In genomic region chr3:87993436-87993835, GRCm38 (mm10) we compare ENCODE assay signal across 13 mouse cellular contexts. TPM values are rescaled to one million over a fixed set of nuclear protein-coding genes. Genes with fewer than 3 reads are reported as not detected.
A peak's percentile ranks its signal among the peaks of the same experiment; 100 is the strongest.
DNase-seq lines count a peak whose midpoint lies in the region; ATAC-seq lines count a peak whose summit lies in the region.
"Had no signal": no experiment of that assay in that cellular context is flagged by ENCODE, and none has a peak within 500 bp of the region (broad histone marks: within the 10 kb centered on the region; RNA-seq: fewer than 3 reads in every experiment).

No protein-coding gene starts in this region.

- ATAC-seq in forebrain, embryonic 11.5 days (replicated peaks; ENCODE audit: low FRiP score) = no peak
- no peak for ATAC-seq in forebrain, embryonic 14.5 days
- no peak for ATAC-seq in midbrain, embryonic 14.5 days (ENCODE audit: low FRiP score, low TSS enrichment)
- no peak for ATAC-seq in midbrain, embryonic 15.5 days (replicated peaks)
- ATAC-seq in hindbrain, embryonic 12.5 days (ENCODE audit: low FRiP score) = no peak
- ATAC-seq: Patski had no signal

- peaks cover 51% of the 10 kb centered on the region for H3K27me3 ChIP-seq in forebrain, embryonic 11.5 days (ENCODE audit: control insufficient read depth, insufficient read depth, low read length)
- peaks cover 47% of the 10 kb centered on the region for H3K27me3 ChIP-seq in forebrain, embryonic 14.5 days (replicated peaks; ENCODE audit: control insufficient read depth, insufficient read depth, low read length)
- H3K27me3 ChIP-seq in midbrain, embryonic 14.5 days (ENCODE audit: control insufficient read depth, insufficient read depth, low read length) = peaks cover 48% of the 10 kb centered on the region
- peaks cover 74% of the 10 kb centered on the region for H3K27me3 ChIP-seq in midbrain, embryonic 15.5 days (replicated peaks)
- H3K27me3 ChIP-seq in embryonic facial prominence, embryonic 10.5 days (replicated peaks; ENCODE audit: low read depth, poor library complexity, severe bottlenecking) = peaks cover 100% of the 10 kb centered on the region
- H3K27me3 ChIP-seq in hindbrain, embryonic 12.5 days = peaks cover 96% of the 10 kb centered on the region

- H3K4me2 ChIP-seq in forebrain, embryonic 11.5 days (ENCODE audit: low read depth, low read length, severe bottlenecking) = no peak overlapping the region
- H3K4me2 ChIP-seq in forebrain, embryonic 14.5 days (ENCODE audit: low read length) = no peak overlapping the region
- H3K4me2 ChIP-seq in midbrain, embryonic 14.5 days (ENCODE audit: low read length) = no peak overlapping the region
- no peak overlapping the region for H3K4me2 ChIP-seq in midbrain, embryonic 15.5 days
- no peak overlapping the region for H3K4me2 ChIP-seq in hindbrain, embryonic 12.5 days (replicated peaks)
- H3K4me2 ChIP-seq: embryonic facial prominence, embryonic 12.5 days; liver, embryonic 15.5 days had no signal

- H3K4me3 ChIP-seq in forebrain, embryonic 11.5 days (ENCODE audit: low read depth, low read length) = no peak overlapping the region
- H3K4me3 ChIP-seq in forebrain, embryonic 14.5 days (ENCODE audit: low read depth, low read length) = no peak overlapping the region
- H3K4me3 ChIP-seq in midbrain, embryonic 14.5 days (replicated peaks; ENCODE audit: low read depth, low read length) = no peak overlapping the region
- no peak overlapping the region for H3K4me3 ChIP-seq in midbrain, embryonic 15.5 days
- no peak overlapping the region for H3K4me3 ChIP-seq in embryonic facial prominence, embryonic 10.5 days
- no peak overlapping the region for H3K4me3 ChIP-seq in hindbrain, embryonic 12.5 days
- H3K4me3 ChIP-seq: embryonic facial prominence, embryonic 12.5 days; heart, embryonic 10.5 days; liver, embryonic 15.5 days had no signal

- H3K9me3 ChIP-seq in forebrain, embryonic 11.5 days (ENCODE audit: control insufficient read depth, low read length) = no peaks in the 10 kb centered on the region
- H3K9me3 ChIP-seq in forebrain, embryonic 14.5 days (replicated peaks; ENCODE audit: control insufficient read depth, low read length) = no peaks in the 10 kb centered on the region
- H3K9me3 ChIP-seq in midbrain, embryonic 14.5 days (ENCODE audit: control insufficient read depth, low read length) = no peaks in the 10 kb centered on the region
- H3K9me3 ChIP-seq in midbrain, embryonic 15.5 days = no peaks in the 10 kb centered on the region
- H3K9me3 ChIP-seq in embryonic facial prominence, embryonic 10.5 days = no peaks in the 10 kb centered on the region
- H3K9me3 ChIP-seq in hindbrain, embryonic 12.5 days (replicated peaks) = no peaks in the 10 kb centered on the region
- H3K9me3 ChIP-seq: embryonic facial prominence, embryonic 12.5 days; heart, embryonic 10.5 days; liver, embryonic 15.5 days had no signal

- no peak overlapping the region for H3K9ac ChIP-seq in forebrain, embryonic 11.5 days (ENCODE audit: low read length)
- no peak overlapping the region for H3K9ac ChIP-seq in forebrain, embryonic 14.5 days (ENCODE audit: low read length)
- H3K9ac ChIP-seq in midbrain, embryonic 14.5 days (replicated peaks; ENCODE audit: low read length) = no peak overlapping the region
- H3K9ac ChIP-seq in midbrain, embryonic 15.5 days = no peak overlapping the region
- no peak overlapping the region for H3K9ac ChIP-seq in hindbrain, embryonic 12.5 days
- H3K9ac ChIP-seq: embryonic facial prominence, embryonic 12.5 days; liver, embryonic 15.5 days had no signal

- H3K27ac ChIP-seq in forebrain, embryonic 11.5 days (ENCODE audit: low read depth, low read length) = no peak overlapping the region
- H3K27ac ChIP-seq in forebrain, embryonic 14.5 days (ENCODE audit: low read depth, low read length) = no peak overlapping the region
- no peak overlapping the region for H3K27ac ChIP-seq in midbrain, embryonic 14.5 days (replicated peaks; ENCODE audit: low read depth, low read length)
- H3K27ac ChIP-seq in midbrain, embryonic 15.5 days = no peak overlapping the region
- no peak overlapping the region for H3K27ac ChIP-seq in embryonic facial prominence, embryonic 10.5 days (replicated peaks)
- H3K27ac ChIP-seq in hindbrain, embryonic 12.5 days = no peak overlapping the region
- H3K27ac ChIP-seq: embryonic facial prominence, embryonic 12.5 days; heart, embryonic 10.5 days; liver, embryonic 15.5 days had no signal

- WGBS in forebrain, embryonic 11.5 days = under 1% methylated on average over 6 of the region's 6 CpGs
- WGBS in forebrain, embryonic 14.5 days = 5% methylated on average over 5 of the region's 6 CpGs
- 3% methylated on average over 6 of the region's 6 CpGs for WGBS in midbrain, embryonic 14.5 days
- WGBS in midbrain, embryonic 15.5 days = 4% methylated on average over 5 of the region's 6 CpGs
- 0% methylated on average over 6 of the region's 6 CpGs for WGBS in embryonic facial prominence, embryonic 10.5 days
- WGBS in hindbrain, embryonic 12.5 days = 2% methylated on average over 5 of the region's 6 CpGs

- DNase-seq in forebrain, embryonic 11.5 days (ENCODE audit: low spot score) = peak; percentile 85
- no peak for DNase-seq in forebrain, embryonic 14.5 days (ENCODE audit: low spot score)
- peak; percentile 37 for DNase-seq in midbrain, embryonic 14.5 days
- DNase-seq in embryonic facial prominence, embryonic 10.5 days (ENCODE audit: low spot score) = peak; percentile 88
- peak; percentile 59 for DNase-seq in thymus, postnatal 0 days (ENCODE audit: low spot score)
- no peak for DNase-seq in left cerebral cortex, adult 8-10 months (ENCODE audit: low spot score in 2 of 2)
- DNase-seq: right cerebral cortex, adult 18-20 months had no signal

- H3K36me3 ChIP-seq in forebrain, embryonic 11.5 days (ENCODE audit: control insufficient read depth, insufficient read depth, low read length) = no peaks in the 10 kb centered on the region
- H3K36me3 ChIP-seq in forebrain, embryonic 14.5 days (ENCODE audit: control insufficient read depth, insufficient read depth, low read length) = no peaks in the 10 kb centered on the region
- no peaks in the 10 kb centered on the region for H3K36me3 ChIP-seq in midbrain, embryonic 14.5 days (ENCODE audit: control insufficient read depth, insufficient read depth, low read length)
- H3K36me3 ChIP-seq in midbrain, embryonic 15.5 days (replicated peaks) = no peaks in the 10 kb centered on the region
- H3K36me3 ChIP-seq in embryonic facial prominence, embryonic 10.5 days (replicated peaks) = no peaks in the 10 kb centered on the region
- H3K36me3 ChIP-seq in hindbrain, embryonic 12.5 days = no peaks in the 10 kb centered on the region
- H3K36me3 ChIP-seq: embryonic facial prominence, embryonic 12.5 days; heart, embryonic 10.5 days; liver, embryonic 15.5 days had no signal

- peaks cover 9% of the 10 kb centered on the region for H3K4me1 ChIP-seq in forebrain, embryonic 11.5 days (replicated peaks; ENCODE audit: control insufficient read depth, insufficient read depth, low read length)
- H3K4me1 ChIP-seq in forebrain, embryonic 14.5 days (ENCODE audit: control insufficient read depth, insufficient read depth, low read length) = peaks cover 8% of the 10 kb centered on the region
- peaks cover 4% of the 10 kb centered on the region; the same call in 1 of the 2 replicates for H3K4me1 ChIP-seq in midbrain, embryonic 14.5 days (ENCODE audit: control insufficient read depth, insufficient read depth, low read length)
- H3K4me1 ChIP-seq in midbrain, embryonic 15.5 days = peaks cover 13% of the 10 kb centered on the region
- peaks cover 45% of the 10 kb centered on the region for H3K4me1 ChIP-seq in embryonic facial prominence, embryonic 10.5 days
- H3K4me1 ChIP-seq in hindbrain, embryonic 12.5 days = peaks cover 12% of the 10 kb centered on the region

RNA-seq across cellular contexts. Expression of gene Bcan, which starts 6.6 kb away (rescaled TPM):
- 0.52 and 0.72 TPM in 2 replicates for polyA plus RNA-seq in forebrain, embryonic 11.5 days (2014; fragmentation: Nextera tagmentation; extraction: Ambion mirVana)
- polyA plus RNA-seq in forebrain, embryonic 14.5 days (2014; fragmentation: Nextera tagmentation; extraction: Ambion mirVana) = 13.5 and 21.9 TPM in 2 replicates
- 34.3 and 49.7 TPM in 2 replicates for polyA plus RNA-seq in midbrain, embryonic 14.5 days (2014; fragmentation: Nextera tagmentation; extraction: Ambion mirVana)
- polyA plus RNA-seq in midbrain, embryonic 15.5 days (2015; fragmentation: Nextera tagmentation; extraction: Ambion mirVana) = 53.4 and 62.8 TPM in 2 replicates
- 0.32 and 0.41 TPM in 2 replicates for polyA plus RNA-seq in embryonic facial prominence, embryonic 10.5 days (2016; fragmentation: Nextera tagmentation; extraction: Ambion mirVana)
- polyA plus RNA-seq in thymus, postnatal 0 days (2015; fragmentation: Nextera tagmentation; extraction: Ambion mirVana) = 0.23 and 0.27 TPM in 2 replicates
- polyA plus RNA-seq in hindbrain, embryonic 12.5 days (2016; fragmentation: Nextera tagmentation; extraction: Ambion mirVana) = 1.7 and 1.9 TPM in 2 replicates
- total RNA-seq in left cerebral cortex, adult 8-10 months (2022) = 100 to 1,000 TPM; 230 to 238 (median 233) TPM

RNA-seq across cellular contexts. Expression of gene Nes, which starts 22.6 kb away (rescaled TPM):
- polyA plus RNA-seq in forebrain, embryonic 11.5 days (2014; fragmentation: Nextera tagmentation; extraction: Ambion mirVana) = 92.0 and 99.9 TPM in 2 replicates
- 23.1 and 27.8 TPM in 2 replicates for polyA plus RNA-seq in forebrain, embryonic 14.5 days (2014; fragmentation: Nextera tagmentation; extraction: Ambion mirVana)
- polyA plus RNA-seq in midbrain, embryonic 14.5 days (2014; fragmentation: Nextera tagmentation; extraction: Ambion mirVana) = 19.0 and 28.8 TPM in 2 replicates
- 33.0 and 40.7 TPM in 2 replicates for polyA plus RNA-seq in midbrain, embryonic 15.5 days (2015; fragmentation: Nextera tagmentation; extraction: Ambion mirVana)
- 35.3 and 46.2 TPM in 2 replicates for polyA plus RNA-seq in embryonic facial prominence, embryonic 10.5 days (2016; fragmentation: Nextera tagmentation; extraction: Ambion mirVana)
- 3.2 and 4.5 TPM in 2 replicates for polyA plus RNA-seq in thymus, postnatal 0 days (2015; fragmentation: Nextera tagmentation; extraction: Ambion mirVana)
- polyA plus RNA-seq in hindbrain, embryonic 12.5 days (2016; fragmentation: Nextera tagmentation; extraction: Ambion mirVana) = 136 and 153 TPM in 2 replicates
- total RNA-seq in left cerebral cortex, adult 8-10 months (2022) = 1 to 10 TPM; 4.0 to 5.5 (median 5.2) TPM

RNA-seq across cellular contexts. Expression of gene Hapln2, which starts 33.9 kb away (rescaled TPM):
- 0.27 and 0.39 TPM in 2 replicates for polyA plus RNA-seq in forebrain, embryonic 11.5 days (2014; fragmentation: Nextera tagmentation; extraction: Ambion mirVana)
- polyA plus RNA-seq in forebrain, embryonic 14.5 days (2014; fragmentation: Nextera tagmentation; extraction: Ambion mirVana) = 0.52 TPM in 1 of 2 replicates, not detected in the other
- 0.47 and 0.57 TPM in 2 replicates for polyA plus RNA-seq in midbrain, embryonic 14.5 days (2014; fragmentation: Nextera tagmentation; extraction: Ambion mirVana)
- polyA plus RNA-seq in midbrain, embryonic 15.5 days (2015; fragmentation: Nextera tagmentation; extraction: Ambion mirVana) = 0.71 and 0.82 TPM in 2 replicates
- polyA plus RNA-seq in embryonic facial prominence, embryonic 10.5 days (2016; fragmentation: Nextera tagmentation; extraction: Ambion mirVana) = not detected in 2 replicates
- polyA plus RNA-seq in thymus, postnatal 0 days (2015; fragmentation: Nextera tagmentation; extraction: Ambion mirVana) = 0.16 TPM in 1 of 2 replicates, not detected in the other
- polyA plus RNA-seq in hindbrain, embryonic 12.5 days (2016; fragmentation: Nextera tagmentation; extraction: Ambion mirVana) = 0.30 and 0.33 TPM in 2 replicates
- 10 to 100 TPM; 23.0 to 35.7 (median 32.1) TPM for total RNA-seq in left cerebral cortex, adult 8-10 months (2022)
- polyA plus RNA-seq: liver, embryonic 15.5 days had no signal

RNA-seq across cellular contexts. Expression of gene Crabp2, which starts 45.0 kb away (rescaled TPM):
- polyA plus RNA-seq in forebrain, embryonic 11.5 days (2014; fragmentation: Nextera tagmentation; extraction: Ambion mirVana) = 409 and 417 TPM in 2 replicates
- polyA plus RNA-seq in forebrain, embryonic 14.5 days (2014; fragmentation: Nextera tagmentation; extraction: Ambion mirVana) = 32.8 and 35.9 TPM in 2 replicates
- polyA plus RNA-seq in midbrain, embryonic 14.5 days (2014; fragmentation: Nextera tagmentation; extraction: Ambion mirVana) = 28.3 and 42.4 TPM in 2 replicates
- polyA plus RNA-seq in midbrain, embryonic 15.5 days (2015; fragmentation: Nextera tagmentation; extraction: Ambion mirVana) = 44.8 and 52.1 TPM in 2 replicates
- 686 and 800 TPM in 2 replicates for polyA plus RNA-seq in embryonic facial prominence, embryonic 10.5 days (2016; fragmentation: Nextera tagmentation; extraction: Ambion mirVana)
- 35.5 and 38.1 TPM in 2 replicates for polyA plus RNA-seq in thymus, postnatal 0 days (2015; fragmentation: Nextera tagmentation; extraction: Ambion mirVana)
- polyA plus RNA-seq in hindbrain, embryonic 12.5 days (2016; fragmentation: Nextera tagmentation; extraction: Ambion mirVana) = 384 and 396 TPM in 2 replicates
- total RNA-seq in left cerebral cortex, adult 8-10 months (2022) = 1 to 10 TPM; 4.9 to 6.5 (median 5.9) TPM

RNA-seq across cellular contexts. Expression of gene Gpatch4, which starts 49.5 kb away (rescaled TPM):
- 32.8 and 39.0 TPM in 2 replicates for polyA plus RNA-seq in forebrain, embryonic 11.5 days (2014; fragmentation: Nextera tagmentation; extraction: Ambion mirVana)
- 22.9 and 25.2 TPM in 2 replicates for polyA plus RNA-seq in forebrain, embryonic 14.5 days (2014; fragmentation: Nextera tagmentation; extraction: Ambion mirVana)
- polyA plus RNA-seq in midbrain, embryonic 14.5 days (2014; fragmentation: Nextera tagmentation; extraction: Ambion mirVana) = 22.9 and 30.3 TPM in 2 replicates
- 32.0 and 35.3 TPM in 2 replicates for polyA plus RNA-seq in midbrain, embryonic 15.5 days (2015; fragmentation: Nextera tagmentation; extraction: Ambion mirVana)
- 52.2 and 52.4 TPM in 2 replicates for polyA plus RNA-seq in embryonic facial prominence, embryonic 10.5 days (2016; fragmentation: Nextera tagmentation; extraction: Ambion mirVana)
- polyA plus RNA-seq in thymus, postnatal 0 days (2015; fragmentation: Nextera tagmentation; extraction: Ambion mirVana) = 34.6 and 37.4 TPM in 2 replicates
- polyA plus RNA-seq in hindbrain, embryonic 12.5 days (2016; fragmentation: Nextera tagmentation; extraction: Ambion mirVana) = 28.0 and 28.3 TPM in 2 replicates
- 10 to 100 TPM; 16.7 to 19.5 (median 18.1) TPM for total RNA-seq in left cerebral cortex, adult 8-10 months (2022)

Comparison
In these comparisons a context has a peak if more than half of its experiments do, and no peak if none do; other contexts are left out.
1. DNase-seq: peak in forebrain, embryonic 11.5 days (single experiment), midbrain, embryonic 14.5 days (single experiment), embryonic facial prominence, embryonic 10.5 days (single experiment) and thymus, postnatal 0 days (single experiment); none in forebrain, embryonic 14.5 days (single experiment) and left cerebral cortex, adult 8-10 months (0 of 2).